Mouse (Mus musculus): ENCODE measurements around the gene Gm49510. TPM values are rescaled to one million over a fixed set of nuclear protein-coding genes. Genes with fewer than 3 reads are reported as not detected.

Gene Gm49510
- total RNA-seq, 1 experiment = not detected

DNA sequence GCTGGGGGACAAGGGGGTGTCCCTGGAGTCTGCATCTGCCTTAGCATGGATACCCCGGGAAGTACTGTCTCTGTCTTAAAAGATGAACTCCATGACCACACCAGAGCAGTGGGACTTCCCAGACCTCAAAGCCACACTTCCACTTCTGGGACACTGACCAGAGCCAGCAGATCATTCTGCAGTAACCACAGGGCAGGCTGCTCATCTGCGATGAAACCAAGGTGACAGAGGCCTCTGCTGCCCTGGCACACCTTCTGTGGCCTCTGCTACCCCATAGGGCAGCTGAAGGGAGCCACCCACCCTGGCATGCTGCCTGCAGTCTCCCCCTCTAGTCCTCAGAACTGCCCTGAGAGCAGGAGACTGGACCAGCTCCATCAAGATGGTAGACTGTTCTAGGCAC is 3.7 kb upstream of the Gm49510 start:
- no peak for TF ChIP-seq ZNF384 (IDR thresholded peaks at IDR 0.05; ENCODE audit: low read depth, low read length)
- no peak overlapping the region for H3K9ac ChIP-seq (ENCODE audit: insufficient read depth, low read depth, low read length, poor library complexity, severe bottlenecking)
- H3K27ac ChIP-seq (ENCODE audit: insufficient read depth, low read depth, low read length, poor library complexity, severe bottlenecking) = peak overlapping the region; percentile 45

GRCm38 (mm10) chr15:78896149-78896548 is 3.3 kb upstream of the Gm49510 start:
- in situ Hi-C loops (cut with MboI; ENCODE audit: low sequenced_read_pairs in 2 of 2, unreplicated experiment in 2 of 2) = no loop called here
- TF ChIP-seq CHD2 (IDR thresholded peaks at IDR 0.05; ENCODE audit: low read depth, low read length) = no peak
- TF ChIP-seq ZC3H11A (IDR thresholded peaks at IDR 0.05; ENCODE audit: borderline replicate concordance, low read depth, low read length) = no peak
- TF ChIP-seq HCFC1 (IDR thresholded peaks at IDR 0.05; ENCODE audit: borderline replicate concordance, insufficient read depth, low read length) = no peak
- TF ChIP-seq MAFK (IDR thresholded peaks at IDR 0.05; ENCODE audit: insufficient read depth, low read depth, low read length) = no peak
- TF ChIP-seq ZNF384 (IDR thresholded peaks at IDR 0.05; ENCODE audit: low read depth, low read length) = no peak
- Histone ChIP-seq H3K27ac (ENCODE audit: insufficient read depth, low read depth, low read length, poor library complexity, severe bottlenecking) (peak overlapping the region; percentile 50; the same call in 1 of the 2 replicates), H3K4me3 (ENCODE audit: insufficient read depth in 1 of 2, low read depth in 1 of 2, low read length in 2 of 2, poor library complexity in 1 of 2, severe bottlenecking in 1 of 2) (no peak overlapping the region), H3K9ac (ENCODE audit: insufficient read depth, low read depth, low read length, poor library complexity, severe bottlenecking) (peak overlapping the region; percentile 20; the same call in 1 of the 2 replicates), H3K36me3 (ENCODE audit: control insufficient read depth, insufficient read depth, low read length, poor library complexity, severe bottlenecking) (peaks cover 26% of the 10 kb centered on the region), H3K9me3 (ENCODE audit: control insufficient read depth, insufficient read depth, low read depth, low read length) (no peaks in the 10 kb centered on the region), H3K4me1 (ENCODE audit: control insufficient read depth in 2 of 2, insufficient read depth in 2 of 2, low read length in 2 of 2, poor library complexity in 1 of 2) (peaks cover 13 to 38% of the 10 kb centered on the region in 2 experiments)
- DNase-seq (ENCODE audit: low read depth, low spot score) = no peak

More for the DNA sequence above, 3.7 kb upstream of the Gm49510 start:
- Histone ChIP-seq H3K36me3 (ENCODE audit: control insufficient read depth, insufficient read depth, low read length, poor library complexity, severe bottlenecking) (peaks cover 29% of the 10 kb centered on the region), H3K4me1 (ENCODE audit: control insufficient read depth in 2 of 2, insufficient read depth in 2 of 2, low read length in 2 of 2, poor library complexity in 1 of 2) (peaks cover 13 to 38% of the 10 kb centered on the region in 2 experiments), H3K4me3 (ENCODE audit: insufficient read depth in 1 of 2, low read depth in 1 of 2, low read length in 2 of 2, poor library complexity in 1 of 2, severe bottlenecking in 1 of 2) (no peak overlapping the region), H3K9me3 (ENCODE audit: control insufficient read depth, insufficient read depth, low read depth, low read length) (no peaks in the 10 kb centered on the region)
- in situ Hi-C loops (cut with MboI; ENCODE audit: low sequenced_read_pairs in 2 of 2, unreplicated experiment in 2 of 2) = no loop called here
- DNase-seq (ENCODE audit: low read depth, low spot score) = no peak

DNA sequence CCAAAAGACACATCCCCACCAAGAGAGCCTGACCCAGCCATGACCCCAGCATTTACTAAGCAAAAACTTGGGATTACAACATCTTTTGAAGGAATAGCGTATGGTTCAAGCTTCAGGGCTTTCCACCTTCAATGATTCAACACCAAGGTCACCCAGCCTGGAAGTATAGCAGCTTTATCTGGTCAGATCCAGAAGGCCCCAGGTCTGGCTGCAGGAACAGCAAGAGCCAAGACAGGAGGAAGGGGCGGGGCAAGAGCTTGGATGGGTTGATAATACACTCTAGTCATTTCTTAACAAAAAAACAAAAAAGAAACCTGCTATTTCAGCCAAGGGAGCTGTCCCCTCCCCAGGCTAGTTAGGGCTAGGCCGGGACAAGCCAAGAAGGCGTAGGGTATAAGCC is 2.0 kb upstream of the Gm49510 start:
- TF ChIP-seq HCFC1 (IDR thresholded peaks at IDR 0.05; ENCODE audit: borderline replicate concordance, insufficient read depth, low read length) = no peak
- no peak for TF ChIP-seq ZNF384 (IDR thresholded peaks at IDR 0.05; ENCODE audit: low read depth, low read length)
- TF ChIP-seq MAFK (IDR thresholded peaks at IDR 0.05; ENCODE audit: insufficient read depth, low read depth, low read length) = no peak
- no peak for TF ChIP-seq CHD2 (IDR thresholded peaks at IDR 0.05; ENCODE audit: low read depth, low read length)
- no peak for TF ChIP-seq ZC3H11A (IDR thresholded peaks at IDR 0.05; ENCODE audit: borderline replicate concordance, low read depth, low read length)
- H3K9ac ChIP-seq (ENCODE audit: insufficient read depth, low read depth, low read length, poor library complexity, severe bottlenecking) = no peak overlapping the region; the same call in 1 of the 2 replicates
- H3K4me1 ChIP-seq (ENCODE audit: control insufficient read depth in 2 of 2, insufficient read depth in 2 of 2, low read length in 2 of 2, poor library complexity in 1 of 2) = peaks cover 13 to 44% of the 10 kb centered on the region in 2 experiments
- peaks cover 14% of the 10 kb centered on the region for H3K36me3 ChIP-seq (ENCODE audit: control insufficient read depth, insufficient read depth, low read length, poor library complexity, severe bottlenecking)
- peak overlapping the region; percentile 43; the same call in 1 of the 2 replicates for H3K27ac ChIP-seq (ENCODE audit: insufficient read depth, low read depth, low read length, poor library complexity, severe bottlenecking)
- no peak overlapping the region for H3K4me3 ChIP-seq (ENCODE audit: insufficient read depth in 1 of 2, low read depth in 1 of 2, low read length in 2 of 2, poor library complexity in 1 of 2, severe bottlenecking in 1 of 2)
- in situ Hi-C loops (cut with MboI; ENCODE audit: low sequenced_read_pairs in 2 of 2, unreplicated experiment in 2 of 2) = no loop called here
- H3K9me3 ChIP-seq (ENCODE audit: control insufficient read depth, insufficient read depth, low read depth, low read length) = no peaks in the 10 kb centered on the region
- DNase-seq (ENCODE audit: low read depth, low spot score) = no peak

DNA sequence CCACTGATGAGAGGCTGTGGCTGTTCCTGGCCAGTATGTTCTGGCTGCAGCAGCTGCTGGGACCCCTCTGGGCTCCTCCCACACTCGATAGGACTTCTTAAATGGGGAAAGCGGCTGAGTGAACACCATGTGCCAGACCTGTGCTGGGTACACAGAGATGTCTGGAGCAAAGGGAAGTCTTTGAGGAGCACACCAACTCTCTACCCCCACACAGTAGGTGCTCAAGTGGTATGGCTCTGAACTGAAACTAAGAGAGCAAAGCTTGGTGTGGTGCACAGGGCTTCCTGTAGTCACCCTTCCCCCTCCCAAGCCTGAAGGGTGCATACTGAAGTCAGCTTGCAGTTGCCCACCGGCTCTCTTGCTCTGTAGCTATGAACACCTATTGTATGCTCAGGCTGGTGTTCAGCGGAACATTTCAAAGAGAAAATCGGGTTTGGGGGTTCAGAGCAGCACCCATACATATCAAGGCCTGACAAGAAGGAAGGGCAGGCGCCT is 913 bp upstream of the Gm49510 start:
- Histone ChIP-seq H3K9me3 (ENCODE audit: control insufficient read depth, insufficient read depth, low read depth, low read length) (no peaks in the 10 kb centered on the region), H3K4me3 (ENCODE audit: insufficient read depth in 1 of 2, low read depth in 1 of 2, low read length in 2 of 2, poor library complexity in 1 of 2, severe bottlenecking in 1 of 2) (no peak overlapping the region)

More for the DNA sequence above, 913 bp upstream of the Gm49510 start:
- Histone ChIP-seq H3K27ac (ENCODE audit: insufficient read depth, low read depth, low read length, poor library complexity, severe bottlenecking) (no peak overlapping the region; the same call in 1 of the 2 replicates), H3K36me3 (ENCODE audit: control insufficient read depth, insufficient read depth, low read length, poor library complexity, severe bottlenecking) (peaks cover 12% of the 10 kb centered on the region; the same call in 1 of the 2 replicates), H3K9ac (ENCODE audit: insufficient read depth, low read depth, low read length, poor library complexity, severe bottlenecking) (no peak overlapping the region), H3K4me1 (ENCODE audit: control insufficient read depth in 2 of 2, insufficient read depth in 2 of 2, low read length in 2 of 2, poor library complexity in 1 of 2) (peaks cover 13 to 47% of the 10 kb centered on the region in 2 experiments)
- no peak for TF ChIP-seq ZNF384 (IDR thresholded peaks at IDR 0.05; ENCODE audit: low read depth, low read length)
- no peak for TF ChIP-seq ZC3H11A (IDR thresholded peaks at IDR 0.05; ENCODE audit: borderline replicate concordance, low read depth, low read length)
- no peak for TF ChIP-seq HCFC1 (IDR thresholded peaks at IDR 0.05; ENCODE audit: borderline replicate concordance, insufficient read depth, low read length)
- TF ChIP-seq CHD2 (IDR thresholded peaks at IDR 0.05; ENCODE audit: low read depth, low read length) = no peak
- no peak for TF ChIP-seq MAFK (IDR thresholded peaks at IDR 0.05; ENCODE audit: insufficient read depth, low read depth, low read length)
- in situ Hi-C loops (cut with MboI; ENCODE audit: low sequenced_read_pairs in 2 of 2, unreplicated experiment in 2 of 2) = no loop called here
- DNase-seq (ENCODE audit: low read depth, low spot score) = no peak
